Mouse (Mus musculus) thymus, postnatal 25 days (tissue): ENCODE data around the gene Nppa.
"Not testable (repeated sequence)": the region's sequence is repeated elsewhere in the genome, so short reads cannot be mapped to it uniquely, and the experiment has no call there.

Experiments used
- DNase-seq: peaks from one replicate; pipeline ENCODE4 v3.0.0; 2022

Nppa gene

GRCm38 (mm10) chr4:148012216-148012615, 11.7 kb downstream of the Nppa start:
- no peak for DNase-seq

- no peak for DNase-seq
Observed at GRCm38 (mm10) chr4:148015418-148015817, 14.9 kb downstream of the Nppa start.

GRCm38 (mm10) chr4:148016981-148017380, 16.5 kb downstream of the Nppa start:
- DNase-seq: no peak

GRCm38 (mm10) chr4:148018410-148018809, 17.9 kb downstream of the Nppa start:
- DNase-seq: no peak

- DNase-seq: no peak
Observed at GRCm38 (mm10) chr4:148024003-148024402, 23.5 kb downstream of the Nppa start.

GRCm38 (mm10) chr4:148029297-148029696, 28.8 kb downstream of the Nppa start:
- DNase-seq: no peak

- no peak for DNase-seq
Observed at GRCm38 (mm10) chr4:148030506-148030905, 30.0 kb downstream of the Nppa start.

GRCm38 (mm10) chr4:148033858-148034410, 33.4 kb downstream of the Nppa start:
- no peak for DNase-seq

- no peak for DNase-seq
Observed at GRCm38 (mm10) chr4:148035440-148035839, 34.9 kb downstream of the Nppa start.

GRCm38 (mm10) chr4:148038079-148038599, 37.6 kb downstream of the Nppa start:
- DNase-seq: no peak

- peak; percentile 98 for DNase-seq
Observed at GRCm38 (mm10) chr4:148038600-148039253, 38.2 kb downstream of the Nppa start, which contains the start of the genes Clcn6 and Mthfr. TSS of gene Clcn6 (minus strand) at chr4:148038821. TSS of gene Mthfr (plus strand) at chr4:148039077.

- DNase-seq: no peak
Observed at GRCm38 (mm10) chr4:148039254-148040028, 38.9 kb downstream of the Nppa start.

GRCm38 (mm10) chr4:148040029-148040830, 39.7 kb downstream of the Nppa start:
- DNase-seq: no peak

GRCm38 (mm10) chr4:148040933-148041610, 40.5 kb downstream of the Nppa start:
- peak; percentile 32 for DNase-seq

GRCm38 (mm10) chr4:148041611-148042191, 41.2 kb downstream of the Nppa start:
- peak; percentile 59 for DNase-seq

GRCm38 (mm10) chr4:148043327-148043726, 42.8 kb downstream of the Nppa start:
- DNase-seq: not testable (repeated sequence)

GRCm38 (mm10) chr4:148044113-148044512, 43.6 kb downstream of the Nppa start:
- DNase-seq: no peak

- DNase-seq: no peak
Observed at GRCm38 (mm10) chr4:148046450-148047031, 46.0 kb downstream of the Nppa start.

GRCm38 (mm10) chr4:148050396-148050914, 49.9 kb downstream of the Nppa start:
- not testable (repeated sequence) for DNase-seq

- no peak for DNase-seq
Observed at GRCm38 (mm10) chr4:148051046-148051776, 50.7 kb downstream of the Nppa start.
